Mouse (Mus musculus): ENCODE measurements at regions not wholly inside any gene's neighbourhood (a gene's known extent, or its start where the extent isn't known, plus 50 kb on each side); places are given as distances from the start of the nearest gene placed in this dataset.
"Not testable (repeated sequence)": the region's sequence is repeated elsewhere in the genome, so short reads cannot be mapped to it uniquely, and the experiment has no call there.

- Histone ChIP-seq H3K36me3 (no peaks in the 10 kb centered on the region), H3K4me2 (no peak overlapping the region), H3K4me1 (replicated peaks) (no peaks in the 10 kb centered on the region), H3K27ac (replicated peaks) (no peak overlapping the region), H3K9me3 (no peaks in the 10 kb centered on the region), H3K27me3 (no peaks in the 10 kb centered on the region), H3K4me3 (no peak overlapping the region), H3K9ac (no peak overlapping the region)
- ATAC-seq (ENCODE audit: low read depth) = no peak
- 35% methylated on average over 1 of the region's 1 CpGs for WGBS
Measured at GRCm38 (mm10) chr19:51355701-51356100, 677.3 kb upstream of the Sorcs1 start.

GRCm38 (mm10) chr19:51340491-51340890 lies 662.0 kb upstream of the Sorcs1 start:
- Histone ChIP-seq H3K4me1 (replicated peaks) (no peaks in the 10 kb centered on the region), H3K4me2 (no peak overlapping the region), H3K9ac (no peak overlapping the region), H3K9me3 (no peaks in the 10 kb centered on the region), H3K27ac (replicated peaks) (no peak overlapping the region), H3K27me3 (no peaks in the 10 kb centered on the region), H3K4me3 (no peak overlapping the region), H3K36me3 (no peaks in the 10 kb centered on the region)
- ATAC-seq (ENCODE audit: low read depth) = no peak
- WGBS = 95% methylated on average over 2 of the region's 2 CpGs

- H3K27ac ChIP-seq (replicated peaks) = no peak overlapping the region
- WGBS = 68% methylated on average over 2 of the region's 2 CpGs
Measured at GRCm38 (mm10) chr19:51330010-51330409, 651.6 kb upstream of the Sorcs1 start.

GRCm38 (mm10) chr19:51303708-51304107 lies 625.3 kb upstream of the Sorcs1 start:
- 78% methylated on average over 3 of the region's 3 CpGs for WGBS
- H3K27me3 ChIP-seq = no peaks in the 10 kb centered on the region
- H3K27ac ChIP-seq (replicated peaks) = no peak overlapping the region
- H3K4me3 ChIP-seq = no peak overlapping the region
- H3K9me3 ChIP-seq = no peaks in the 10 kb centered on the region
- no peak overlapping the region for H3K4me2 ChIP-seq
- H3K4me1 ChIP-seq (replicated peaks) = no peaks in the 10 kb centered on the region
- no peak overlapping the region for H3K9ac ChIP-seq
- no peaks in the 10 kb centered on the region for H3K36me3 ChIP-seq
- ATAC-seq (ENCODE audit: low read depth) = no peak

More at GRCm38 (mm10) chr19:51330010-51330409, 651.6 kb upstream of the Sorcs1 start:
- H3K27me3 ChIP-seq = peaks cover 3% of the 10 kb centered on the region; the same call in 1 of the 2 replicates
- no peaks in the 10 kb centered on the region for H3K4me1 ChIP-seq (replicated peaks)
- ATAC-seq (ENCODE audit: low read depth) = no peak
- H3K9ac ChIP-seq = no peak overlapping the region
- H3K9me3 ChIP-seq = no peaks in the 10 kb centered on the region
- no peak overlapping the region for H3K4me2 ChIP-seq
- no peak overlapping the region for H3K4me3 ChIP-seq
- no peaks in the 10 kb centered on the region for H3K36me3 ChIP-seq

- H3K9me3 ChIP-seq; H3K27me3 ChIP-seq; H3K9ac ChIP-seq; H3K36me3 ChIP-seq; H3K4me2 ChIP-seq; H3K4me1 ChIP-seq (replicated peaks); H3K27ac ChIP-seq (replicated peaks); H3K4me3 ChIP-seq; ATAC-seq (ENCODE audit: low read depth): not testable (repeated sequence)
- 93% methylated on average over 4 of the region's 4 CpGs for WGBS
Measured at GRCm38 (mm10) chr19:51296631-51297030, 618.2 kb upstream of the Sorcs1 start.

- Histone ChIP-seq H3K27me3 (no peaks in the 10 kb centered on the region), H3K36me3 (no peaks in the 10 kb centered on the region), H3K4me1 (replicated peaks) (peaks cover 7% of the 10 kb centered on the region), H3K27ac (replicated peaks) (peak overlapping the region; percentile 38; the same call in 1 of the 2 replicates), H3K9ac (no peak overlapping the region), H3K4me3 (no peak overlapping the region), H3K9me3 (no peaks in the 10 kb centered on the region), H3K4me2 (no peak overlapping the region)
- 34% methylated on average over 4 of the region's 4 CpGs for WGBS
- ATAC-seq (ENCODE audit: low read depth) = no peak
Measured at GRCm38 (mm10) chr19:51268978-51269556, 590.6 kb upstream of the Sorcs1 start.

- H3K9me3 ChIP-seq = no peaks in the 10 kb centered on the region
- H3K27me3 ChIP-seq = no peaks in the 10 kb centered on the region
- no peak overlapping the region for H3K9ac ChIP-seq
- no peak for ATAC-seq (ENCODE audit: low read depth)
- H3K4me1 ChIP-seq (replicated peaks) = no peaks in the 10 kb centered on the region
- H3K27ac ChIP-seq (replicated peaks) = no peak overlapping the region
- H3K4me3 ChIP-seq = no peak overlapping the region
- no peaks in the 10 kb centered on the region for H3K36me3 ChIP-seq
- no peak overlapping the region for H3K4me2 ChIP-seq
- WGBS = 83% methylated on average over 2 of the region's 2 CpGs
Measured at GRCm38 (mm10) chr19:51240295-51240864, 561.9 kb upstream of the Sorcs1 start.

- no peaks in the 10 kb centered on the region for H3K27me3 ChIP-seq
- no peaks in the 10 kb centered on the region for H3K36me3 ChIP-seq
- H3K4me3 ChIP-seq = no peak overlapping the region
- no peak overlapping the region for H3K4me2 ChIP-seq
- no peaks in the 10 kb centered on the region for H3K4me1 ChIP-seq (replicated peaks)
- H3K27ac ChIP-seq (replicated peaks) = no peak overlapping the region
- no peak for ATAC-seq (ENCODE audit: low read depth)
- no peak overlapping the region for H3K9ac ChIP-seq
- H3K9me3 ChIP-seq = no peaks in the 10 kb centered on the region
Measured at GRCm38 (mm10) chr19:51238181-51238523, 559.7 kb upstream of the Sorcs1 start.

- Histone ChIP-seq H3K27me3 (no peaks in the 10 kb centered on the region), H3K4me3 (no peak overlapping the region), H3K4me1 (replicated peaks) (no peaks in the 10 kb centered on the region), H3K4me2 (no peak overlapping the region), H3K9me3 (no peaks in the 10 kb centered on the region), H3K27ac (replicated peaks) (no peak overlapping the region), H3K36me3 (no peaks in the 10 kb centered on the region), H3K9ac (no peak overlapping the region)
- WGBS = 64% methylated on average over 1 of the region's 1 CpGs
- ATAC-seq (ENCODE audit: low read depth) = no peak
Measured at GRCm38 (mm10) chr19:51237509-51238180, 559.2 kb upstream of the Sorcs1 start.

GRCm38 (mm10) chr19:51232525-51232924 lies 554.1 kb upstream of the Sorcs1 start:
- Histone ChIP-seq H3K27ac (replicated peaks) (no peak overlapping the region), H3K4me2 (no peak overlapping the region), H3K9ac (no peak overlapping the region), H3K4me1 (replicated peaks) (no peaks in the 10 kb centered on the region), H3K36me3 (no peaks in the 10 kb centered on the region), H3K4me3 (no peak overlapping the region), H3K27me3 (no peaks in the 10 kb centered on the region), H3K9me3 (no peaks in the 10 kb centered on the region)
- WGBS = 16% methylated on average over 2 of the region's 2 CpGs
- no peak for ATAC-seq (ENCODE audit: low read depth)

- WGBS = 50% methylated on average over 1 of the region's 1 CpGs
- H3K9ac ChIP-seq = no peak overlapping the region
- H3K27ac ChIP-seq (replicated peaks) = no peak overlapping the region
- no peaks in the 10 kb centered on the region for H3K27me3 ChIP-seq
- no peak overlapping the region for H3K4me2 ChIP-seq
- no peak for ATAC-seq (ENCODE audit: low read depth)
- H3K9me3 ChIP-seq = no peaks in the 10 kb centered on the region
- H3K36me3 ChIP-seq = no peaks in the 10 kb centered on the region
- H3K4me1 ChIP-seq (replicated peaks) = no peaks in the 10 kb centered on the region
- no peak overlapping the region for H3K4me3 ChIP-seq
Measured at GRCm38 (mm10) chr19:51226932-51227331, 548.5 kb upstream of the Sorcs1 start.

GRCm38 (mm10) chr19:51201391-51201790 lies 522.9 kb upstream of the Sorcs1 start:
- Histone ChIP-seq H3K9me3 (no peaks in the 10 kb centered on the region), H3K4me2 (no peak overlapping the region), H3K9ac (no peak overlapping the region), H3K36me3 (no peaks in the 10 kb centered on the region), H3K27ac (replicated peaks) (no peak overlapping the region), H3K4me3 (no peak overlapping the region), H3K4me1 (replicated peaks) (no peaks in the 10 kb centered on the region), H3K27me3 (no peaks in the 10 kb centered on the region)
- ATAC-seq (ENCODE audit: low read depth) = no peak
